Mouse (Mus musculus) c-Kit-positive CD71-positive TER-119-negative erythroid progenitor cells, embryonic 14.5 days (primary cell): ENCODE data around the gene Rpl26.
A peak's percentile ranks its signal among the peaks of the same experiment; 100 is the strongest.

ENCODE experiments used
- DNase-seq: peaks from one replicate; pipeline ENCODE4 v3.0.0-alpha.2; 2013; ENCODE audit warnings: low read depth

The Rpl26 gene

GRCm38 (mm10) chr11:68890625-68891024 is 10.8 kb upstream of the Rpl26 start:
- no peak for DNase-seq

DNA sequence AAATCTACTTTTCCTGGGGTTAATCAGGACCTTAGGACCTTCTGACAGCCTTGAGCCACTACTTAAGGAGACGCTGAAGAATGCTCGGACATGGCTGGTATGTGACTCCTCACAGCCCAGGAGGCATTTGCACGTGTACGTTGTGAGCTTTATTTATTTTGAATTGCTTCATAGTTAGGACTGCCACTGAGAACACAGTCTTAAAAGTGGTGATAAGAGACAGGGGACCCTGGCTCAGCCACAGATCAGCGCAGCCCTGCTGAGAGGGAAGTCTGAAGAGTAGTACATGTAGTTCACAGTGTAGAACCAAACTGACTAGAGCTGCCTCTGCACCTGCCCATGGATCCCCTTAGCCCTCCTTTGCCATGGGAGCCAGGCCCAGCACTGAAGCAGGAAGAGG is 9.6 kb upstream of the Rpl26 start:
- no peak for DNase-seq

- DNase-seq, result no peak
These were observed 9.1 kb upstream of the Rpl26 start for GRCm38 (mm10) chr11:68892233-68892832.

DNA sequence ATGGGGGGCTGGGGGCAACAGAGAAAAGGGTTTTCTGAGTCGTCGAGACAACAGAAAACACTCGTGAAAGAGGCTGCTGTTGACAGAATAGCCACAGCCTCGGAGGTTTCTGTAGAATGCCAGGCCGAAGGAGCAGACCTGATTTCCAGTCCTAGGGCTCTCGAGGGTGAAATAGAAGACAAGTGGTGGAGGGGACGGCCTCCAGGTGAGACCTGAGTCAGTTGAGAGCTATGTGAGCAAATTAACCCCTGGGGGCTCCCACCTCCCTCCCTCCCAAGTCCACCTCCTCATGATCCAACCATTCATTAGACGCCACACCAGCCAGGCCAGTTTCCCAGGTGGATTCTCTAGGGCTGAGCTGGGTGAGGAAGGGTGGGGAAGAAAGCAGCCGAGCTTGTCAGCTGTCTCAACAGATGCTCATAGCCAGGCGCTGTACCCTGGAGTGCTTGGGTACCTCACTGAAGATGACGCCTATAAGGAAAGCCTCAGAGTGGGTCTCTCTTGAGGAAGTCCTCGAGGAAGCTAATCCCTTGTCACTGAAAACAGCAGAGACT is 7.4 kb upstream of the Rpl26 start:
- no peak for DNase-seq

GRCm38 (mm10) chr11:68896247-68896646 is 5.1 kb upstream of the Rpl26 start:
- no peak for DNase-seq

DNA sequence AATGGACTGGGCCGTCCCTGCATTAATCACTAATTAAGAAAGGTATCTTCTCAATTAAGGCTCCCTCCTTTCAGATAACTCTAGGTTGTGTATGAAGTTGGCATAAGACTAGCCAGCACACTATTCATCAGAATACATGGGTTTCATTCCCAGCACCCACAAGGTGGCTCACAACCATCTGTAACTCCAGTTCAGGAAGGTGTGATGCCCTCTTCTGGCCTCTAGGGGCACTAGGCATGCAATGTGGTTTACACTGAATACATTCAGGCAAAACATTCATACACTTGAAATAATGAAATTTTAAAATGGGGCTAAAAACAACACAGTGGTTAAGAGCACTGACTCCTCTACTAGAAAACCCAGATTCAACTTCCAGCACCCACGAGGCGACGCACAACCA is 4.3 kb upstream of the Rpl26 start:
- DNase-seq, result no peak

GRCm38 (mm10) chr11:68897838-68898237 is 3.5 kb upstream of the Rpl26 start:
- no peak for DNase-seq

- DNase-seq, result peak; percentile 50
These were observed 2.6 kb upstream of the Rpl26 start for GRCm38 (mm10) chr11:68898790-68899189.

- DNase-seq, result no peak
These were observed 1.6 kb upstream of the Rpl26 start for GRCm38 (mm10) chr11:68899815-68900214.

DNA sequence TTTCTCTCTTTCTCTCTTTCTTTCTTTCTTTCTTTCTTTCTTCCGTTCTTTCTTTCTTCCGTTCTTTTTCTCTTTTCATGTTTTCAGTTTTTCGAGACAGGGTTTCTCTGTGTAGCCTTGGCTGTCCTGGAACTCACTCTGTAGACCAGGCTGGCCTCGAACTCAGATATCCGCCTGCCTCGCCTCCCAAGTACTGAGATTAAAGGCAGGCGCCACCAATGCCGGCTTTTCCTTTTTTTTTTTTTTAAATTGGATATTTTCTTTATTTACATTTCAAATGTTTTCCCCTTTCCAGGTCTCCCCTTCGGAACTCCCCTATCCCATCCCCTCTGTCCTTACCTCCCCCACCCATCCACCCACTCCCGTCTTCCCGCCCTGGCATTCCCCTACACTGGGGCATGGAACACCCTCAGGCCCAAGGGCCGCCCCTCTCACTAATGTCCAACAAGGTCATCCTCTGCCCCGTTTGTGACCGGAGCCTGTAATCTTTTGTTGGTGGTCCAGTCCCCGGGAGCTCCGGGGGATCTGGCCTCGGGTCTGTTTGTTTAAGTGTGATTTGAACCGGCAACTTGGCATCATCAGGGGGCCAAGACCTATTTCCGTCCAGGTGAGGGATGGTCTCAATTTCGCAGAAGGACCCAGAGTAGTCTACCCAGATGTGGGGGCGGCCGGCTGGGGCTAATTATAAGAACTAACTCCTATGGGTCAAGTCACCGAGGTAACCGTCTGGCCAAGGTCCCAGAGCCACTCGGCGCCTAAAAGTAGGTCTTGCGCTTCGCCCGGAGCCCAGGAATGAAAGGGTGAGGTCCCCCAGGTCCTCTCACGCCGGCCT is 648 bp upstream of the Rpl26 start:
- DNase-seq, result no peak

DNA sequence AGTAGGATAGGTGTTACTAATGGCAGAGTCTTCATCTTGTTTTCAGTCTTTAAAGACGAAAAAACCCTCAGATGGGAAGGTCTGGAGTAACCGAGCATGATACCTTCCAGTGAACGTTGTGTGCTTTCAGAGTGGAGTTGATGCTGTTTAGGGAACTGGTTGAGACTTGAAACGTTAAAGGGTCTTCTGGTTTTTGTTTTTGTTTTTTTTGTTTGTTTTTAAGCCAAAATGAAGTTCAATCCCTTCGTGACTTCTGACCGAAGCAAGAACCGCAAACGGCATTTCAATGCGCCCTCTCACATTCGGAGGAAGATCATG is 623 bp downstream of the Rpl26 start:
- DNase-seq, result no peak

- no peak for DNase-seq
These were observed 984 bp downstream of the Rpl26 start for GRCm38 (mm10) chr11:68902367-68902766.

GRCm38 (mm10) chr11:68902823-68903222 is 1.4 kb downstream of the Rpl26 start:
- no peak for DNase-seq

- DNase-seq, result no peak
These were observed 2.4 kb downstream of the Rpl26 start for GRCm38 (mm10) chr11:68903775-68904174.

DNA sequence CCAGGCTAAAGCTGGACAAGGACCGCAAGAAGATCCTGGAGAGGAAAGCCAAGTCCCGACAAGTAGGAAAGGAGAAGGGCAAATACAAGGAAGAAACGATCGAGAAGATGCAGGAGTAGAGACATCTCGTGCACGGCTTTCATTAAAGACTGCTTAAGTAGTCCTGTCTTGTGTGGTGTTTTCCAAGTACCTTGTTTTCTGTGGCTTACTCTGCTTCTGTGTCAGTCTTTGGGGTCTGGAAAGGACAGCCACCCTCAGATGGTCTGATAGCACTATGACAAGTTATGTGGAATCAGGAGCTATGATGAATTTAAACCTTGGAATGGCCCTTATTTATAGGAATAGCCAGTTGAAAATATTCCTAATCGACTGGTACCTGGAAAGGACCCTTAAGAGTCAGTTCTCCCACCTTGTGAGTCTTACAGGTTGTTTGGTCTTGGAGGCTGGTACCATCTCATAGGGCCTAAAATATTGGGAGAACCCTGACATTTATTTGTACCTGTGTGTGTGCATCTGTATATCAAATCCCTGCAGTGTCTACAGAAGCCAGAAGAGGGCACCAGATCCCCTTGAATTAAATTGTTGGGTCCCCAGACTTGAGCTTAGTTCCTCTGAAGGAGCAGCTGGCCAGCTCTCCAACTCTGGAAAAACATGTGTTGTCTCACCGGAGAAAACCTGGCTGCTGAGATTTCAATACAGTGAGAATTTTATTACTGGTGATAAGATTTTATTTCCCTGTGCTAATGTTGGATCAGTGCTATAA is 3.2 kb downstream of the Rpl26 start:
- peak; percentile 79 for DNase-seq

GRCm38 (mm10) chr11:68905138-68905531 is 3.8 kb downstream of the Rpl26 start:
- DNase-seq, result no peak

DNA sequence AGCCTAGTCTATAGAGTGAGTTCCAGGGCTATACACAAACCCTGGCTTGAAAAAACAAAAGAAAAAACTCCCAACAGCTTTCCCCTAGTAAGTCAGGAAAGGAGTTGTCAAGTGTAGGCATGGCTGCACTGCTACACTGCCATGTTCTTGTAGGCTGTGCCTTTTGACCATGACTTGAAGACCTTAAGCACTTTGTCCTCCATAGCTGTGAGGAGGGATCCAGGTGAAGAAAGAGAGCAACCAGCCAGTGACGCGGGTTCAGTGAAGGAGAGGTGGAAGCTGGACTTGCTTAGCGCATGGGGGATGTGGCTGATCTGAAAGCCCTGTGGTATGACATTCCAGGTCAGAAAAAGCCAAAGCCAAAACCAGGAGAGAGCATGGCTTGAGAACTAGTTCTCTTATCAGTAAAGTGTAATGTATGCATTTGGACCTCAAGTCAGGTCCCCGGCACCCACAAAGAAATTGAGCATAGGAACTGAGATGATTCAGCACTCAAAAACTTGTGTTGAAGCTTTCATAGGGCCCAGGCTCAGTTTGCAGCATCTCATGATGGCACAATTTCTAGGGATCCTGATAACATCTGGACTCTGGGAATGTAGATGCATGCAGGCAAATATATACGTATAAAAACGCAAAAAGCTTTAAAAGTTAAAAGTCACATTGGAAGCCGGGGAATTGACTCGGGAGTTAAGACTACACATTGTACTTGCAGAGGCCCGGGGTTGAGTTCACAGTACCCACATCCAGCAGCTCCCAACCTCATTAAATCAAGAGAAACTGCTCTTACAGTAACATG is 4.5 kb downstream of the Rpl26 start:
- DNase-seq, result no peak

- no peak for DNase-seq
These were observed 5.0 kb downstream of the Rpl26 start for GRCm38 (mm10) chr11:68906461-68906790.

DNA sequence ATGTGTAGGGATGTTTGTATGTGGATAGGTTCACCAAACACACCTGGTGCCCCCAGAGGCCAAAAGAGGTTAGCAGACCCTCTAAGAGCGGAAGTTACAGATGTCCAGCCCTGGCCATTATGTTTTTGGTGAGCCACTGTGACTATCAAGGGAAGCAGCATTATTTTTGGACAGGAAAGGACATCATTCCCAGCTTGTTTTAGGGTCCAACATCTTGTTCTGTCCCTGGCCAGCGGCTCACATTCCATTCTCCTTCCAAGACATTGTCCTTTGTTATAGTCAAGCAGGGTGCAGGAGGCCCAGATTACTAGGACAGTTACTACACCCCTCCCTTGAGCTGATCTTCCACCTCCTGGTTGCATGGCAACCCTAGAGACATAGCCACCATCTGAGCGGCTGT is 5.9 kb downstream of the Rpl26 start:
- DNase-seq, result no peak

GRCm38 (mm10) chr11:68908846-68909503 is 7.6 kb downstream of the Rpl26 start:
- DNase-seq, result no peak

DNA sequence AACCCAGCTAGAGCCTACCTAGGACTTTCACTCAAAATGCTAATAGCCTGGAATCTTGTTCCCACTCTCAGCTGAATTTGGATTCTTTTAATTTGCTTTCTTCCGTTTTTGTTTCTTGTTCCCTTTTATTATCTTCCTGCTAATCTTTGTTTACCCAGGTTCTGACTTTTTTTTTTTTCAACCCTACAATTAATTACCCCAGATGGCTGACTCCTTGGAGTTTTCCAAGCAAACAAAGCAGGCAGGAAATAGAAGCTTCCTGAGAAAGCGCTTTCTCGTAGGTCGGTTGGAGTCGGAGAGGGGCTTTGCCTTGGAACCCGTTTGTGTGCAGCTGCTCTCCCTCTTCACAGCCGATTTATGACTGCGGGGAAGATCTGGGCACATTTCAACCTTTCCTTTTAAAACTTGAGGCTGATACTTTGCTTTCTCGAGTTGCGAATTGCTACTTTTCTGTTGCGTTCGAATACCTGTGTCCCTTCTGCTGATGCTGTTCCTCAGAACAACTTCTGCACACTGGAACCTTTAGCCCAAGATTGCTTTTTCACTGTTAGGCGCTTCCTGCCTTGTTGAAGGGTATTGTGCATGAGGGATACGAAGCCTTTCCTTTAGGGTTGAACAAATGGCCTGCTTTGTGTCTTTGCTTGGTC is 10.3 kb downstream of the Rpl26 start:
- no peak for DNase-seq
